Mouse (Mus musculus) kidney, embryonic 14.5 days (tissue): ENCODE data around the gene Slc45a3. TPM values are rescaled to one million over a fixed set of nuclear protein-coding genes. Genes with fewer than 3 reads are reported as not detected.

Source experiments
- ATAC-seq: fragments of 200-750 bp; cut with Nextera tagmentation; 2 replicates; pipeline ENCODE4 v1.8.0; 2017; ENCODE audit warnings: moderate number of reproducible peaks, mild to moderate bottlenecking, moderate TSS enrichment, moderate library complexity; ENCODE audit not compliant: low FRiP score, low TSS enrichment
- H3K27ac ChIP-seq: fragments of 300-500 bp; sonication (generic); 2 replicates; pipeline ENCODE4 v1.5.1; 2014; ENCODE audit warnings: low read depth, mild to moderate bottlenecking, low read length, moderate library complexity, mixed read lengths
- H3K27me3 ChIP-seq: fragments of 300-500 bp; sonication (generic); 2 replicates; pipeline ENCODE4 v1.6.1; 2014; ENCODE audit warnings: mild to moderate bottlenecking, low read length; ENCODE audit not compliant: control insufficient read depth, insufficient read depth
- H3K36me3 ChIP-seq: fragments of 300-500 bp; sonication (generic); 2 replicates; pipeline ENCODE4 v1.6.1; 2014; ENCODE audit warnings: low read length, mixed read lengths; ENCODE audit not compliant: control insufficient read depth, insufficient read depth
- H3K4me1 ChIP-seq: fragments of 300-500 bp; sonication (generic); 2 replicates; pipeline ENCODE4 v1.6.1; 2014; ENCODE audit warnings: low read length, mixed read lengths; ENCODE audit not compliant: control insufficient read depth, insufficient read depth
- H3K4me2 ChIP-seq: fragments of 300-500 bp; sonication (generic); replicated peaks from 2 replicates; pipeline ENCODE4 v1.6.1; 2014; ENCODE audit warnings: low read depth, mild to moderate bottlenecking, low read length
- H3K4me3 ChIP-seq: fragments of 300-500 bp; sonication (generic); 2 replicates; pipeline ENCODE4 v1.5.1; 2014; ENCODE audit warnings: mild to moderate bottlenecking, low read length
- H3K9ac ChIP-seq: fragments of 300-500 bp; sonication (generic); 2 replicates; pipeline ENCODE4 v1.6.1; 2014; ENCODE audit warnings: low read depth, mild to moderate bottlenecking, low read length, moderate library complexity
- H3K9me3 ChIP-seq: fragments of 300-500 bp; sonication (generic); 2 replicates; pipeline ENCODE4 v1.6.1; 2016; ENCODE audit warnings: low read length; ENCODE audit not compliant: control insufficient read depth
- WGBS: fragments of 180-500 bp; shearing (Covaris S2); extraction: QIAGEN DNeasy Blood & Tissue Kit; methylation state at CpG from one replicate; pipeline ENCODE4 v1.1.7; 2014; 5-methylcytosine and 5-hydroxymethylcytosine counted together
- polyA plus RNA-seq: library from polyadenylated mRNA; unstranded; fragments of >200 nt; fragmentation: Nextera tagmentation; extraction: Ambion mirVana; gene quantifications from 2 replicates; pipeline ENCODE4 v1.2.1, GENCODE M21; 2014

The Slc45a3 gene
- 5.1 and 7.3 TPM in 2 replicates for polyA plus RNA-seq

DNA sequence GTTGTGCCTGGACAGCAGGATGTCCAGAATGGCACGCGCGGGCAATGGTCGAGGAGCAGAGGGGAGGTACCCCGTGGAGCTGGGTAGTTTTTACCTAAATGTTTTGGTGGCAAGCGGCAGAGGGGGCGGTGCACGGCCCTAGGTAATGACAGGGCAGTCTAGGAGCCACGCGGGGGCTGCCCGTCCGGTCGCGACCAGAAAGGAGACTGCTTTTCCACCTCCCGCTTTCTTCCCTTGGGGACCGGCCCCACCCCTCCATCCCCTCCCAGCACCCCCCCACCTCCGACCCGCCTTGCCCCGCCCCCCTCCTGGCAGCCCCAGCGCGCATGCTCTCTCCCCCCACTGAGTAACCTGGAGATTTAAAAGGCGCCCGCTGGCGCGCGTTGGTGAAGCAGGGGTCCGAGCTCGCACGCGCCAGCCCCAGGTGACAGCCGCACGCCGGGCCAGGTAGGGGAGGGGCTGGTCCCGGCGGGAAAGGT is at the start of gene Slc45a3:
Gene Slc45a3, plus strand, starts transcription at position 362 of the 479 bp plus-strand sequence.
- H3K36me3 ChIP-seq = no peaks in the 10 kb centered on the region
- no peaks in the 10 kb centered on the region for H3K9me3 ChIP-seq
- peak within 1 kb of the TSS; percentile 42; the same call in 1 of the 2 replicates for H3K27ac ChIP-seq
- H3K9ac ChIP-seq = peak within 1 kb of the TSS; percentile 81
- peak within 1 kb of the TSS; percentile 82 for H3K4me3 ChIP-seq
- H3K4me1 ChIP-seq = peaks cover 11% of the 10 kb centered on the region
- peak within 1 kb of the TSS; percentile 99 for H3K4me2 ChIP-seq
- under 1% methylated on average over 34 of the region's 35 CpGs for WGBS
- peaks cover 8% of the 10 kb centered on the region for H3K27me3 ChIP-seq
- ATAC-seq = peak; percentile 85

DNA sequence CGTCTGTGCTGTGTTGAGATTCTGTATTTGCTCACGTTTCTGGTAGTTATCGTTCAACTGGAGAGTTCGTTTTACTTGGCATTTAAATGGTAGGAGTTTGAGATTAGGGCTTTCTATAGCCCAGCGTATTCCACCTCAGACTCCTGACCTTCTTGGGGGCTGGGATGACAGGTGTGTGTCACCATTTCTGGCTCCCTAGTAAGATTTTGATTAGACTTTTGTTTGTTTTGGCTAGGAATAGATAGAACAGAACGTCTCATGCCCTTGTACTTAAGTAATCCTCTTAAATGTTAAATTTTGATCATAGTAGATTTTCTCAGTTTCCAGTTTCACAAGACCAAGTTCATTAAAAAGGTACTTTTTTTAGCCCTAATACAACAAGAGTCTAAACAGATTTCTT is 45.1 kb upstream of the Slc45a3 start:
- no peak for ATAC-seq
- 76% methylated on average over 6 of the region's 6 CpGs for WGBS
- peaks cover 42% of the 10 kb centered on the region for H3K36me3 ChIP-seq
- H3K27me3 ChIP-seq = no peaks in the 10 kb centered on the region
- no peaks in the 10 kb centered on the region for H3K9me3 ChIP-seq
- no peak overlapping the region for H3K4me3 ChIP-seq
- H3K4me1 ChIP-seq = no peaks in the 10 kb centered on the region
- no peak overlapping the region for H3K4me2 ChIP-seq
- H3K9ac ChIP-seq = no peak overlapping the region
- no peak overlapping the region for H3K27ac ChIP-seq

DNA sequence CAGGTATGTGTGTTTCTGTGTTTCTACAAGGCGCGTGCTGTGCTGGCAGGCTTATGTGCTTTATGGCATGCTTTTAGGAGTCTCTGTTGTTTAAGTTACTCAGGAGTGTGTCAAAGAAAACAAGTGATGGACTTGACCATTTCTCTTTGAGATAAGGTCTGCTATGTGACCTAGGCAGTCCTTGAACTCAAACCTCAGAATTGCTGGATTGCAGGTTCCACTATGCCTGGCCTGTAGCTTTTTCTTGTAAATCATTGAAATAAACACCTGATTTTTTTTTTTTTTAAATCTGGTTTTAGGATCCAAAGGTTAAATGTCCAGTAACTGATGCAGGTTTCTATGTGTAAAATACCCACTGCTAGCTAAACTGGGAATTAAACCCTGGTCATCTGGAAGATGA is 43.7 kb upstream of the Slc45a3 start:
- no peaks in the 10 kb centered on the region for H3K4me1 ChIP-seq
- H3K27ac ChIP-seq = no peak overlapping the region
- peaks cover 55% of the 10 kb centered on the region for H3K36me3 ChIP-seq
- H3K4me3 ChIP-seq = no peak overlapping the region
- no peaks in the 10 kb centered on the region for H3K9me3 ChIP-seq
- WGBS = 96% methylated on average over 2 of the region's 2 CpGs
- no peaks in the 10 kb centered on the region for H3K27me3 ChIP-seq
- no peak for ATAC-seq
- no peak overlapping the region for H3K4me2 ChIP-seq
- H3K9ac ChIP-seq = no peak overlapping the region

DNA sequence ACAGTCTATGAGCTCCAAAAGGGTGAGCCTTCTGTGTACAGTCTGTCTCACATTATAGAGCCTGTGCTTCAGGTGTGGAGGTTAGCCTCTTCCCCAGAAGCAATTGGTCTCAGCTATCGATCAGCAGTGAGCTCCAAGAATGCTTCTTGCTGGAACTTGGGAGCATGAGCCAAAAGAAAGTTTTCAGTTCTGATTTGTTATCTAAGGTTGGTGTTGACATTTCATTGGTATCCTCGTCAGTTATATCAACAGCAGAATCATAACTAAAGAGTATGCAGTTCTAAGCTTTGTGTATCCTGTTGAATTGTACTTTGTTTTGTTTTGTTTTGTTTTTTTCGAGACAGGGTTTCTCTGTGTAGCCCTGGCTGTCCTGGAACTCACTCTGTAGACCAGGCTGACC is 40.7 kb upstream of the Slc45a3 start:
- no peak for ATAC-seq
- Histone ChIP-seq H3K27me3 (no peaks in the 10 kb centered on the region), H3K9ac (no peak overlapping the region), H3K27ac (no peak overlapping the region), H3K4me2 (no peak overlapping the region), H3K9me3 (no peaks in the 10 kb centered on the region), H3K36me3 (peaks cover 75% of the 10 kb centered on the region), H3K4me3 (no peak overlapping the region), H3K4me1 (no peaks in the 10 kb centered on the region)
- WGBS = 96% methylated on average over 3 of the region's 3 CpGs

DNA sequence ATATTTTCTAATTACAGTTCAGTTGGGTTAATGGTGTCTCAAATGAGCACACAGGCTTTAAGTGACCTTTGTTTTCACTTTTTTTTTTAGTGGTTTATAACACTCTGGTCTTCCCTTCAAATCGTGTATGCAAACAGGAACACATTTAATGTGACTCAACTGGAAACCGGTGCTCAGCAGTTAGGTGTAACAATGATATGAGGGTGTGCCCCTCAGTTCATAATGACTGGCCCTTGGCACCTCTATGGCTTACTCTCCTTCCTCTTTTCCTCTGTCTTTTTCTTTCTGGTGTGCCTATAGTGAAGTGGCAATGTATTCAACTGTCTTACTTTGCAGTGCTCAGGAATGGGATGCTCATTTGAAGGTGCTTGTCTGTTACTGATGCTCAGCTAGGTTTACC is 29.3 kb upstream of the Slc45a3 start:
- Histone ChIP-seq H3K4me3 (no peak overlapping the region), H3K27ac (no peak overlapping the region), H3K9ac (no peak overlapping the region), H3K36me3 (peaks cover 60% of the 10 kb centered on the region), H3K9me3 (no peaks in the 10 kb centered on the region), H3K27me3 (no peaks in the 10 kb centered on the region), H3K4me1 (no peaks in the 10 kb centered on the region), H3K4me2 (no peak overlapping the region)
- 79% methylated on average over 2 of the region's 2 CpGs for WGBS
- ATAC-seq = no peak

DNA sequence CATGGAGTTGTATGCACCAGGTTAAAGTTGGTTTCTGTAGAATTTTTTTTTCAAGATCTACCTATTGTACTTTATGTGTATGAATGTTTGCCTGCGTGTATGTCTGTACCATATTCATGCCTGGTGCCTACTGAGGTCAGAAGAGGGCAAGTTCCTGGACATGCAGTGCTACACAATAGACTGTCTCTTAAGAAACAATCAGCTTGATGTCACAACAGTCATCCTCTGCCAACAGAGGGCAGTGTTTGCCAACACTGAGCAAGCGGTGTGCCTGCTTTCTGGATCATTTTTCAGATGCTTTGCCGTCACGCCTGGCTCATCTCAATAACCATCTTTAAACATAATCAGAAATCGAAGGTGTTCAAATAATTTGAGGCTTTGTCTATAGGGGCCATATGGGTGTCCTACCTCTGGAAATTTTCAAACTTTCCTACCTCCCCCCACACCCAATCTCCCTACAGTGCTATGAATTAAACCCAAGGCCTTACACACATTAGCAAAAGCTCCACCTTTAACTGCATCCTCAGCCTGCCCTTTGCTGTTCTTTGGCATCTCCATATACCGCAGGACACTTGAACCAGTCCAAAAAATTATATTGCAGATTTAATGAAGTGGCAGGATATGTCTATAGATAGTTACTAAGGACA is 25.0 kb upstream of the Slc45a3 start:
- H3K9me3 ChIP-seq = no peaks in the 10 kb centered on the region
- no peaks in the 10 kb centered on the region for H3K4me1 ChIP-seq
- H3K4me2 ChIP-seq = no peak overlapping the region
- H3K27me3 ChIP-seq = no peaks in the 10 kb centered on the region
- H3K4me3 ChIP-seq = no peak overlapping the region
- WGBS = 59% methylated on average over 6 of the region's 6 CpGs
- peaks cover 23% of the 10 kb centered on the region for H3K36me3 ChIP-seq
- peak; percentile 65; the same call in 1 of the 2 replicates for ATAC-seq
- H3K9ac ChIP-seq = no peak overlapping the region
- no peak overlapping the region for H3K27ac ChIP-seq

DNA sequence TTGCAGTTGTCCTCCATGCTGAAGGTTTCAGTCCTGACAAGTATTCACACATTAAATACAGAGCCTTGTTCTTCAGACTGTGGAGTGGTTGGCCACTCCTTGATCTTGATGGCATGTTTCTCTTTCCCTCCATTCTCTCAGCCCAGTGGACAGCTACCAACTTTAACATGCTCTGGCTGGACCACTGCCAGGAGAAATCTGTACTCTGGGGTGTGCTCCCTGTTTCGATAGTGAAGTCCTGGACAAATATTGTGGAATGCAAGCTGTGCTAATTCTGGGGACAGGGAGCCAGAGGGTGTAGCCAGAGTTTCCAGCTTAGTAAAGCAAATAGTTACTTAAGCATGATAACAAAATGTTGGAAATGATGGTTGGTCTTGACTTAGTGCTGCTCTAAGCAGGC is 24.0 kb upstream of the Slc45a3 start:
- Histone ChIP-seq H3K9me3 (no peaks in the 10 kb centered on the region), H3K27ac (no peak overlapping the region), H3K27me3 (no peaks in the 10 kb centered on the region), H3K4me2 (no peak overlapping the region), H3K4me3 (no peak overlapping the region), H3K4me1 (0 out of 2 replicates have a peak, but pooled peaks cover 3% of the 10 kb centered on the region), H3K36me3 (peaks cover 17% of the 10 kb centered on the region), H3K9ac (no peak overlapping the region)
- WGBS = 77% methylated on average over 1 of the region's 1 CpGs
- ATAC-seq = no peak

DNA sequence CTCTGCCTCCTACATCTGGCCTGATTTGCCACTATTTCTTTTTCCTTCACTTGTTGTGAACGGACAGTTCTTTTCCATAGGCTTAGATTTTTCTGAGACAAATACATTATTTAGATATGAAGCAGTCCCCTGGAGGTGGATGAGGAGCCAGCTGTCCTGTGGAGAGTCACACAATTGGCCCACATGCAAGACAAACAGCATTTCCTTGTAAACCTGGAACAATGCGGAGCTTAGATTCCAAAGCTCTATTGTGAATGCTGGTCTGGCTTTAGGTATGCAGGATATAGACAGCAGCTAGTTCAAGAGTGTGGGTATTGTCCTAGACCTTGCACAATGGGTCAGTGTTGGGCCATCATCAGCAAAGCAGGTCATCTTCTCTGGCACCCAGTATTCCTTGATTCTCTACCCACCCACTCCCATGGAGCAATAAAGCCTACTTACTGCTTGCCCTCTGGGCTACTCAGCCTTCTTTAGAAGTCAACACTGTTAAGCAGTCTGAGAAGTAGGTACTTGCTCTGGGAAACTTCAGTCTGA is 22.0 kb upstream of the Slc45a3 start:
- Histone ChIP-seq H3K27ac (no peak overlapping the region), H3K4me3 (no peak overlapping the region), H3K27me3 (no peaks in the 10 kb centered on the region), H3K4me2 (no peak overlapping the region), H3K9me3 (no peaks in the 10 kb centered on the region), H3K36me3 (peaks cover 4% of the 10 kb centered on the region), H3K9ac (no peak overlapping the region), H3K4me1 (0 out of 2 replicates have a peak, but pooled peaks cover 6% of the 10 kb centered on the region)
- no peak for ATAC-seq
- WGBS = 85% methylated on average over 2 of the region's 2 CpGs

DNA sequence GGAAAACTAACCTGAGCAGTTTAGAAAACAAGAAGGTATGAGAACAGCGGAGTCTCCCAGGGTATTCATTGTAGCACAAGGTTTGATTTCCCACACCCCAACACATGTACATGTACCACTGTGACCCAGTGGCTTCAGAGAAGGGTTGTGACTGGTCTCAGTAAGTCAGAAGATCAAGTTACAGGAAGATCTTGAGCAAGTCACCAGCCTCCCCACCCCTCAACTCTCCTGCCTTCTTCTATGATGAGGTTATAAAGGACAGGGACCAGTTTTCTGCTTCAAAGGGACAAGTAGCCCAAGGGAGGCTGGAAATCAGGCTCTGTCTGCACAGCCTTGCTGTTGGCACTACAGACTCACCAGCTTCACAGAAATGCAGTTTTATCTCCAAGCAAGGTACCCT is 21.3 kb upstream of the Slc45a3 start:
- peaks cover 4% of the 10 kb centered on the region; the same call in 1 of the 2 replicates for H3K36me3 ChIP-seq
- H3K27ac ChIP-seq = no peak overlapping the region
- H3K27me3 ChIP-seq = no peaks in the 10 kb centered on the region
- no peak for ATAC-seq
- WGBS = 93% methylated on average over 1 of the region's 1 CpGs
- no peak overlapping the region for H3K4me2 ChIP-seq
- H3K9ac ChIP-seq = no peak overlapping the region
- no peak overlapping the region for H3K4me3 ChIP-seq
- H3K9me3 ChIP-seq = no peaks in the 10 kb centered on the region
- H3K4me1 ChIP-seq = 0 out of 2 replicates have a peak, but pooled peaks cover 9% of the 10 kb centered on the region
